Comparison of ENCODE assay signal across 17 mouse cellular contexts in genomic region chrX:133618222-133618621, GRCm38 (mm10).
"Had no signal": no experiment of that assay in that cellular context is flagged by ENCODE, and none has a peak within 500 bp of the region (broad histone marks: within the 10 kb centered on the region; RNA-seq: fewer than 3 reads in every experiment).

No protein-coding gene starts in this region.

- H3K4me3 ChIP-seq: neural tube, embryonic 12.5 days; neural tube, embryonic 13.5 days; neural tube, embryonic 15.5 days; stomach, embryonic 15.5 days had no signal

- H3K4me1 ChIP-seq: neural tube, embryonic 12.5 days; neural tube, embryonic 13.5 days; neural tube, embryonic 15.5 days; stomach, embryonic 15.5 days had no signal

- H3K36me3 ChIP-seq: neural tube, embryonic 12.5 days; neural tube, embryonic 13.5 days; neural tube, embryonic 15.5 days; stomach, embryonic 15.5 days had no signal

- H3K27ac ChIP-seq: neural tube, embryonic 12.5 days; neural tube, embryonic 13.5 days; neural tube, embryonic 15.5 days; stomach, embryonic 15.5 days; stomach, postnatal 0 days had no signal

- DNase-seq: retina, postnatal 1 day; right cerebral cortex, adult 18-20 months; right cerebral cortex, postnatal 14 days; right cerebral cortex, postnatal 25 days; right cerebral cortex, postnatal 4 days; spleen, adult 18-20 months; thymus, adult 18-20 months; thymus, adult 2 months; thymus, postnatal 14 days; thymus, postnatal 25 days; thymus, postnatal 36 days; thymus, postnatal 4 days had no signal

- H3K9ac ChIP-seq: neural tube, embryonic 12.5 days; neural tube, embryonic 13.5 days; neural tube, embryonic 15.5 days; stomach, embryonic 15.5 days had no signal

- H3K27me3 ChIP-seq: neural tube, embryonic 12.5 days; neural tube, embryonic 13.5 days; neural tube, embryonic 15.5 days; stomach, embryonic 15.5 days had no signal

- H3K9me3 ChIP-seq: neural tube, embryonic 12.5 days; neural tube, embryonic 13.5 days; neural tube, embryonic 15.5 days; stomach, embryonic 15.5 days had no signal
